Mouse (Mus musculus): ENCODE results near the gene Plcg1. TPM values are rescaled to one million over a fixed set of nuclear protein-coding genes. Genes with fewer than 3 reads are reported as not detected.

Plcg1 gene
- 10 to 100 TPM; 39.4 to 56.8 TPM for total RNA-seq (2021)
- long read RNA-seq, experiment 1, full-length matches to known transcripts = 1 of 22 reads
- long read RNA-seq, experiment 1, partial matches to known transcripts = 9 of 22 reads
- long read RNA-seq, experiment 1, other reads (novel, unspliced or antisense) = 12 of 22 reads
- long read RNA-seq, experiment 2, full-length matches to known transcripts = 2 of 73 reads
- long read RNA-seq, experiment 2, partial matches to known transcripts = 26 of 73 reads
- long read RNA-seq, experiment 2, other reads (novel, unspliced or antisense) = 45 of 73 reads

GRCm38 (mm10) chr2:160731117-160731838, at the start of gene Plcg1:
TSS of gene Plcg1 (plus strand) at chr2:160731300.
- peak; percentile 93 to 94 for DNase-seq (ENCODE audit: low spot score in 2 of 2)

- DNase-seq (ENCODE audit: low spot score in 2 of 2) = peak; percentile 27
These were observed 30.8 kb upstream of the Plcg1 start for GRCm38 (mm10) chr2:160700271-160700670.

GRCm38 (mm10) chr2:160701603-160702002, 29.5 kb upstream of the Plcg1 start:
- no peak for DNase-seq (ENCODE audit: low spot score in 2 of 2)

- no peak for DNase-seq (ENCODE audit: low spot score in 2 of 2)
These were observed 28.3 kb upstream of the Plcg1 start for GRCm38 (mm10) chr2:160702824-160703223.

GRCm38 (mm10) chr2:160707673-160708072, 23.4 kb upstream of the Plcg1 start:
- no peak for DNase-seq (ENCODE audit: low spot score in 2 of 2)

GRCm38 (mm10) chr2:160715463-160716030, 15.6 kb upstream of the Plcg1 start:
- DNase-seq (ENCODE audit: low spot score in 2 of 2) = no peak

- DNase-seq (ENCODE audit: low spot score in 2 of 2) = no peak
These were observed 13.8 kb upstream of the Plcg1 start for GRCm38 (mm10) chr2:160717269-160717668.

- no peak for DNase-seq (ENCODE audit: low spot score in 2 of 2)
These were observed 12.3 kb upstream of the Plcg1 start for GRCm38 (mm10) chr2:160718811-160719210.

GRCm38 (mm10) chr2:160722714-160723113, 8.4 kb upstream of the Plcg1 start:
- DNase-seq (ENCODE audit: low spot score in 2 of 2) = no peak

GRCm38 (mm10) chr2:160723613-160724375, 7.3 kb upstream of the Plcg1 start:
- DNase-seq (ENCODE audit: low spot score in 2 of 2) = no peak

GRCm38 (mm10) chr2:160724536-160724935, 6.6 kb upstream of the Plcg1 start:
- DNase-seq (ENCODE audit: low spot score in 2 of 2) = no peak

GRCm38 (mm10) chr2:160725877-160726864, 4.9 kb upstream of the Plcg1 start:
- no peak for DNase-seq (ENCODE audit: low spot score in 2 of 2)

- DNase-seq (ENCODE audit: low spot score in 2 of 2) = no peak
These were observed 2.1 kb upstream of the Plcg1 start for GRCm38 (mm10) chr2:160728972-160729371.

- no peak for DNase-seq (ENCODE audit: low spot score in 2 of 2)
These were observed 1.7 kb upstream of the Plcg1 start for GRCm38 (mm10) chr2:160729436-160729835.

- DNase-seq (ENCODE audit: low spot score in 2 of 2) = no peak
These were observed 976 bp upstream of the Plcg1 start for GRCm38 (mm10) chr2:160729851-160730796.

GRCm38 (mm10) chr2:160730797-160731116, 343 bp upstream of the Plcg1 start:
- no peak for DNase-seq (ENCODE audit: low spot score in 2 of 2)

GRCm38 (mm10) chr2:160731839-160732261, 750 bp downstream of the Plcg1 start:
- peak in 1 of 2 experiments; percentile 69 for DNase-seq (ENCODE audit: low spot score in 2 of 2)

- no peak for DNase-seq (ENCODE audit: low spot score in 2 of 2)
These were observed 1.4 kb downstream of the Plcg1 start for GRCm38 (mm10) chr2:160732420-160732995.

- no peak for DNase-seq (ENCODE audit: low spot score in 2 of 2)
These were observed 2.0 kb downstream of the Plcg1 start for GRCm38 (mm10) chr2:160733131-160733531.

All from adrenal gland, adult 18-20 months (tissue).